Mouse (Mus musculus): ENCODE measurements at regions not wholly inside any gene's neighbourhood (a gene's known extent, or its start where the extent isn't known, plus 50 kb on each side); places are given as distances from the start of the nearest gene placed in this dataset.
A peak's percentile ranks its signal among the peaks of the same experiment; 100 is the strongest.

DNA sequence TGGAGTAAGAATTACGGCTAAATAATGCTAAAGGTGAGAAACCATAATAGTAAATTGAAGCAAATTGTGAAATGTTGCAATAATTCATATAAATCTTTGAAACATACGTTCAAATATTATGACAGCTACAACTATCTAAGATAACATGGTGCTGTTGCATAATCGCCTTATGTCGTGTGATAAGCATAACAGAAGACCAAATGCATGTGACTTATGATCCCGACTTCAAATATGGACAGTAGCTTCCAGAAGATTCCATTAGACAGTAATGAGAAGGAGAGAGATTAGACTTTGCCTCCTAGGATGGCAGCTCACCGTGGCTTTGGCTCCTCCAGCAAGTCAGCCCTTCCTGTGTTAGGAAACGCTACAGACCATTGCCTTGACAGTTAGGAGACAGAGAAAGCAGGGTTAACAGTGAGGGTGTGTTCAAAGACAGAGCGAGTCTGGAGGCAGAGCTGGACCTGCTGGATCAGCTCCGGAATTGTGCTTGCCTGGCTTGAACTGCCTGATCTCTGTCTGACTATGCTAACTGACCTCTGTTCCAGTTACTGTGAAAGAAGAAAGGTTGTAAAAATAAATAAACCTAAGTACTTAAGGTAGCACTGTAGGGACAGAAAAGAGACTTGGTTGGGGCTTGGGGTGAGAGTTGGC is 434.6 kb upstream of the Tle4 start:
- DNase-seq, result no peak

DNA sequence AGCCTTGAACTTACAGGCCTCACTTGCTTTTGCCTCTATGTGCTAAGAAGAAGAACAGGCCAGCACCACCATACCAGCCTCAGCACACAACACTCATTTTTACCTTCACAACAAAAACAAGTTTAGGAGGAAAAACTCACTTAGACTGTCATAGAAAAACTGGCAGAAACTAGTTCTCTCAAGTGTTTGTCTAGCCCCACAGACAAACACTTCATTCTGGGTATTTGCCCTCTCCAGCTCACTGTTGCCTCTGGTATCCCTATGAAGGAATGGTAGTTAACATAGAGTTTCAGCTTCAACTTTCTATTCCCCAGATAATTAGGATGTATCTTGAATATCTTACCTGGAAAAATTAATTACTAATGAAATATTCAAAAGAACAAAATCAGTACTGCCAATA is 433.6 kb upstream of the Tle4 start:
- DNase-seq, result no peak

DNA sequence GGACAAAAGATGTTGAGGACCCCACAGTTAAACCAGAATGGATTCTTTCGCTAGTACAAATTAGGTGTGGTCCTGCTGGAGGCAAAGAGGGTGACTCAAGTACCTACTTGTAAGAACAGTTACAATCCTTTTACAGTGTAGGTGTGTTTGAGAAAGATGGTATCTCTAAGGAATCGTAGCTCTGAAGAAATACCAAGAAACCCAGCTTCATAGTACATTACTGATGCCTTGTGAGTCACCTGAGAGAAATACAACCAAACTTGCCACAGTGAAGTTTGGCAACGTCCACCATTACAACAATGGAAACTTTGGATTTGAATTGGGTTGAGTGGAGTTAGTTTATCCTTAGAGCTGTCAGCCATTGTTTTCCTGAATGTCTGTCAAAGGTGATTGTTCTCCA is 405.7 kb upstream of the Tle4 start:
- no peak for DNase-seq

DNA sequence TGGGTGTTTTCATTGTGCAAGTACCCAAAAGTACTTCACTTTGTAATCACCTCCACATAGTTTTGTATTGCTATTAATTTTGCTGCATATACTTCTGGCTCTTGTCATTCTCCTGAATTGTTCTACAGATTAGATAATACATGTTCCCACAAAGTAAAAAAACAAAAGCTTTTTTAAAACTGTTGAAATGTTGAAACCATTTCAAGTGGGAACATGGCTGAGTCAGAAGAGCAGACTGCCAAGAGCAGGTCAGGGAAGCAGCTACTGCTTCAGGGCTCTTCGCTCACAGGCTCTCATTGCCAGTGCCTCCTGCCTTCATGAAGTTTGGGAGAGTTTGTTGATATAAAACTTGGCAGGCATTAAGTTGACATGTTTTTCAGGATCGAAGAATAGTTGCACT is 395.5 kb upstream of the Tle4 start:
- no peak for DNase-seq

DNA sequence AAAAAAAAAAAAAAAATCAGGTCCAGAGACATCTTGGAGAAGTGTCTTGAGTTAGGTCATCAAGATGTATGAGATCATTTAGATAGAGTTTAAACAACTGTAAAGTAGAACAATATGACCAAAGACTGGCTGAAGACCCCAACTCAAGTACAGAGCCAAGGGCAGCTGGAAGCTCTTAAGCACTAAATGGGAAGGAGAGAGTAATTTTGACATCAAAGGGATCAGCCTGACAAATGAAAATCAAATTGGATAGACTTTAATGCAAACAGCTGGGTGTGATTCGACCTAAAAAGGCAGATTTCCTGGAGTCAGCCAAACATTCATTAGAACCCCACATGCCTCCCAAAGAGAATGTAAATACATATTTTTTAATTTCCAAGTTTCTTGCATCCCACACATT is 372.3 kb upstream of the Tle4 start:
- peak; percentile 43 for DNase-seq

DNA sequence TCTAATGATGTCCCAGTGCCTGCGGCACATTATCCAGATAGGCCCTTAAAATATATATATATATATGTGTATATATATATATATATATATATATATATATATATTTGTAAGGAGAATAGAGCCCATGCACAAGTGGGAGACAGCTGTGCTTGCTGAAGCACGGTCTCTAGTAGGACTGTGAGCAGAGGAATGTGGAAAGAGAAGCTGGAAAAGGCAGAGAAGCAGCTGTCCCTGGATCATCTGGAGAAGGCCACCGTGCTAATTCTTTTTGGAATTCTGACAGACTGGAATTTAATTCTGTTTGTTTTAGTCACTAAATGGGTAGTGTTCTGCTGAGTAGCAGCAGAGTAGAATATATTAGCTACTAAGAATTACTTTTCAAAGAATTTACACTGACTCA is 370.4 kb upstream of the Tle4 start:
- DNase-seq, result no peak

DNA sequence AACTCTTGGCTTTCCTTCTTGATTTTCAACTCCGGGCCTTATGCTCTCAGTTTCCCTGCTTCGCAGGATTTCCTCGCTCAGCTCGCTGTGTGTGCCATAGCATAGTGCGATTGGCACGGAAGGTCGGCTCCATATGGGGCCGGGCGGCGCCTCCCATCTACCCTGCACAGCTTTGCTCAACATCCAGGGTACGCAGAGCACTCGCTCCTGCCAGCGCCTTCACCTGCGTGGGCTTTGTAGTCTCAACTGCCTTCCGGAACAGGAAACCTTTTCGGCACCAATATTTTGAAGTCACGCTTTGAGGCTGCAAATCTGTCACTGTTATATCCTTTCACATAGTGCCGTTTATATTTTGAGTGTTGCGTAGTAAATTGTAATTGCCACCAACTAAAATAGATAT is 359.9 kb upstream of the Tle4 start:
- no peak for DNase-seq

DNA sequence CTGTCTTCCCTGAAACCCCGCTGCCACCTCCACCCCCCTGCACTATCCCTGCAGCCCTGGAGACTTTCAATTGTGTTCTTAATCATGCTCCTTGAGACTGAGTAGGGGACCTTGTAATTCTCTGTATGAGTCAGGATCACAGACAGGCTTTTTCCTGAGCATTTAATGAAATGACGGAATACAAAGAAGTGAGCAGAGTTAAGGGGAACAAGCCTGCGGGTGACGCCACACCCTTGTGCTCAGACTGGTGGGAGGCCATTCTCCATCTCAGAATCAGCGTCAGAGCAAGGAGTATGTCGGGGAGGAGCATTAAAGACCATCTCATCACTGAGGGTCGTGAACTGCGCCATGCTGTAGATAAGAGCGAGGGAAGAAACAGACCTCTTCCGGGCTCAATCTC is 359.3 kb upstream of the Tle4 start:
- DNase-seq, result no peak

DNA sequence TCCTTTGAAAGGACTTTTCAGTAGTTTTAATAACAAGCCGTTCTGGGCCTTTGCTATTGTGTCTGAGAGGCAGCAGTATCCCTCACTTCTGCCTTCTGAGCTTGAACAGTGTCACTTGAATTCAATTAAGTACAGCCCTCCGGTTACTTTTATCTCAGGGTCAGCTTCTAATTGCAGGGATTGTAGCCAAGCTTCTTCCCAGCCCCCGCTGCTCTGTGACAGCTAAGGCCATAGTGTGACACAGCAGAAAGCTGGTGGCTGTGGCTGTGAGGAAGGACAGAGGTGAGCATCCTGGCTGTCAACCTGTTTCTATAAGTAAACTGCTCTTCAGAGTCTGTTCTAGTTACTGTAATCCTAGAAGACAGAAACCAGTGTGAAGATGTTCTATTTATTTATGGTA is 358.5 kb upstream of the Tle4 start:
- DNase-seq, result no peak

DNA sequence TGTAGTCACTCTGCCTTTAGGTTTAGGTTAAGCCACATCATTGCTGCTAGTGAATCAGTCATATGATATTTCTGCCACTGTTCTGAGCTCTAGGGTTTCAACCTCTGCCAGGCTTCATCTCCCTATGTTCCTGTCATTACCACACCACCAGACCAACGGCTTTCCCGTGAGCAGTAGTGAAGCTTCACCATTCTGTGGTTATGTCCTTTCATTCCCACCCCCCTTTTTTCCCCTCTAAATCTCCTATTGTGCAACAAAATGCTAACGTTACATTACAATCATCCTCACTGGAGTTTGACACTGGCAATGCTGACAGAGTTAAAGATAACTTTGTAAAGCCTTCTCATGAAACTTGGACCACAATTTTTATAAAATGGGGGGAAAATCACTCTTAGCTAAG is 358.1 kb upstream of the Tle4 start:
- DNase-seq, result no peak

DNA sequence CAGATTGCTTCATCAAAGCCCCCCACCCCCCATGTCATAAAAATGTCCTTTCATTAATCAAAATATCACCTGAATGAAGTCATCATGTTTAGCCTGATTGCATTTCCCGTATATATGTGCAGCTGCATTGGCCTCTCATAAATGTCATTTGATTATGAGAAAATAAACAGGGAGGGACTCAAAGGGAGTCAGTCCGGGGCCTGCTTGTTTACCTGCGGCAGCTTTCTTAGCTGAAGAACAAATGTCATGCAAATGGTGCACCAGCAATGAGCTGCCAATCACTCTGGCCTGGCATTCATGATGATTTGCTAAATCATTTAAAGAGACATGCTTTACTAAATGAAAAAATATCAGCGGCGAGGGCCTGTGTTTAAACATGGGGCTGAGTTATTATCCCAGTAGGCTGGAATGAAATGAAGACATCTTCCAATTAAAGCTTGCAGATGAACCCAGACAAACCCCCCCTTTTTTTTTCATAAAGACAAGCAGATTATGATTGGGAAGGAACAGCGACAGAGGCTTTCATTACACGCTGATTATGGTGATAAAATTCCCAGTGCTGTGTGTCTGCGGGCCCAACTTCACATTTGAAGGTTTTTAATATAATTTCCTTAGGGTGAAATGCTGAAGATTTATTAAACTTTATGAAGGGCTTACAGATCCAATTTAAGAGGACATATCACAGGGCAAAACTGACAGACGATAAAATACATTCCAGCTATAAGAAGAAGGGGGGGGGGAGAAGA is 342.5 kb upstream of the Tle4 start:
- DNase-seq, result no peak

DNA sequence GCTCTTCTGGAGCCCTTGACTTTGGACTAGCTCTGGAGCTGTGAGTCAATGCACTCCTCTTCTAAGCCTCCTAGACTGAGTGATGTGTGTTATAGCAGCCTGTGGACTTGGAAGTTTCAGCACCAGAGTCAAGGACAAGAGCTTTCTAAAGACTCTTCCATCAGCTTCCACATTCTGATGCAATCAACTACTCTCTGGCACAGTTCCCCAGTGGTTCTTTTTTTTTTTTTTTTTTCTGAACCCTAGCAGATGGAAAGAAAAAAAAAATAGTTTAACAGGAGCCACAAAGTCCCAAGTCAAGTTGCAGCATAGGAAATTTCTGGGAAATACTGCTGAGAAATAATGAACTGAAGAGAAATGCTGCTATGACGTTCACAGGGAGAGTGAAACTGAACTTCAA is 324.4 kb upstream of the Tle4 start:
- no peak for DNase-seq

DNA sequence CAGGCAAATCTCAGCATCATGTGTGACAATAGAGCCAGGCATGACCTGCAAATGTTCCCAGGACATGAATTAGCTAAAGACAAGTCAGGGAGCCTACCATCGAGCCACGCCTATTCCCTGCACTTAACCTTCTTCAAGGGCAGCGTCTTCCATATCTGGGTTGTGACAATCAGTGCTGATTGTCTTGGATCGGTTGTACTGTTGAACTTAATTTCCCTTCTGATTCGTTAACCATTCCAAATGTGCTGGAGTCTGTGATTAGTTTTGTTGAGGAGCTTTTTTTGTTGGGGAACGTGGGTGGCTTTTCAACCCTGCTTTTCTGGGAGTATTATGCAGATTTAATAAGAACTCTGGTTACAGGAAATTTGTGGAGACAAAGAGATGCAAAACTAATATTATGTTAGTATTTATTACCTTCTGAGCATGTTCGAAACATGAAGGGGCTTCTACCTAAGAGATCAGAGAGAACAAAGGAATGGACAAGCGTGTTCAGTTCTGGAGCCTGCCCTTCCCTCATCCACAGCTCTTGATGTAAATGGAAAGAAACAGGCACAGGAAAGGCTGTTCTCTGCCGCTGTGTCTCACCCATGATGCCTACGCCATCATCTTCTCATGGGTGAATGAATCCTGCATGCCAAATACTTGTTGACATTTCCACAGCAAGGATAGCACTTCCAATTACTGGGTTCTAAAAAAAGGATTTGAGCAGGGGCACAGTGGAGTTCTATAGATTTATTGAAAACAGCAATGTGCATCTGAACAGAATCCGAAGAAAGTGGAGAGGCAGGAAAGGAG is 313.4 kb upstream of the Tle4 start:
- DNase-seq, result no peak

DNA sequence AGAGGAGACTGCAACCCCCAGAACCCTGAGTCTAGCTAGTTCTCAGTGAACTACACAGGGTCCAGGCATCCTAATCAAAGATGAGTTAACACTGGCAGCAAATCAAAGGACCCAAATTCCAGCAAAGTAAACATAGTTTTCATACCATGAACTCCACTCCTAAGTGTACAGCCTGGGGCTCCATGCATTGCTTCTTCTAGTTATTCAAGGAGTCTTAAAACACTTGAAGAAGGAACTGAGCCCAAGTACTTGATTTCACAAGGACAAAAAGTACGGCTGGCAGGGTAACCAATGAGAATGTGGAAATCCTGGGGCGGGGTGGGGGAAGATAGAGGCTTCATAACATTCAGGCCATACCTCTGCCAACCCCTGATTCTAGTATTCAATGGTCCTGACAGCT is 297.0 kb upstream of the Tle4 start:
- DNase-seq, result no peak

DNA sequence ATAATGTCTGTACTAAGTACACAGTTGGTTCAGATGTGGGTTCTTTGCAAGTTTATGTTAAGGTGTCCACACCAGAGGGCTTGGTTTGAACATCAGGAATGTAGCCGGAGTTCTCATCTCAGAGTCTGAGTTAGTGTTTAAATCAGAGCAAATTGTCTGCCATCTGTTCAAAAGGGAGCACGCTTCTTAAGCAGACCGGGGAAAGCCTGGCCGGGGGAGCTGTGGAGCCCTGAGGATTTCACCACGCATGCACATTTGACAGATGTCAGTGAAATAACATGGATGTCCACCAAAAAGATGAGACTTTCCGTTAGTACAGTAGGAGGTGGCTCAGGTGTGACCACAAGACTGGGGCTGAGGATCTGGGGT is 294.5 kb upstream of the Tle4 start:
- DNase-seq, result peak; percentile 37

DNA sequence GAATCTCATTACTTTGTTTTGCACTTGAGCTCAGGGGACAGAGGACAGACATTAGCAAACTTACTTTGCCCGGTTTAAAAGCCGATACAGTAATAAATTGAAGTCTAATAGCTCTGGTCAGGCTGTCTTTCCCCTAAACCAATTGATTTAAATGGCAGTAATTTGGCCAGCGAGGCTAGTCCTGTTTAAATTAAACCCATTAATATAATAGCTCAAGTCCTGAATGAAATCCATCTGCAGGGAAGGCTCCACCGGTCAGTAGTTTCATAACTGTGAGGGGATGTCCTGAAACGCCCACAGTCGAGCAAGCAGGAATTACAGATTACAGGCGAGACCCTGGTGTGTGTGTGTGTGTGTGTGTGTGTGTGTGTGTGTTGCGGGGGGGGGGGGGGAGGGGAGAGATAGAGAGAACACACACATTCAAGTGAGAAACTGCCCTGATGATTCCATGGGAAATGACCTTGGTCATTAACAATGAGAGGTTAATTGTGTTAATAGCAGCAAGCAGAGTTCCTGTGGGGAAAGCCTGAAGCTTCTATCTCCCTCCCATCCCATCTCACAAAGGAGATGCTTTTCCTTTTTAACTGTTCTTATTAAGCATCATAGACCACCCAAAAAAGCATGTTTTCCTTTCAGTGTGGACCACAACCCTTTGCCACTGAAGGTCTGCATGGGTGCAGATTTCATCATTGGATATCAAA is 294.0 kb upstream of the Tle4 start:
- DNase-seq, result peak; percentile 57

DNA sequence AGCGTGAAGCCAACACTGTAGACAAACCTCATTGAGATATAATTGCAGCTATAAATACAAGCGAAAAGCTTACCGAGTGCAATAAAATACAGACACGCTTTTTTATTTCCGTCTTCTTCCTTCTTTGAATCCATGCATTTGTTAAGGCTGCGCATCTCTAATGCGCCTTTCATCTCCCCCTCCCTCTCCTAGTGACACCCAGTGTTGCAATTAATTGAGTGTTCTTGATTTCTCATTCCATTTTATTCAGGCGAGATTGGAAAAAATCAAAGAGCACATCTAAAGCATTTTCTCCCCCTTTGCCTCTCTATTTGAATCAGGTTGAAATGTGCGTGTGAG is 293.2 kb upstream of the Tle4 start:
- no peak for DNase-seq

DNA sequence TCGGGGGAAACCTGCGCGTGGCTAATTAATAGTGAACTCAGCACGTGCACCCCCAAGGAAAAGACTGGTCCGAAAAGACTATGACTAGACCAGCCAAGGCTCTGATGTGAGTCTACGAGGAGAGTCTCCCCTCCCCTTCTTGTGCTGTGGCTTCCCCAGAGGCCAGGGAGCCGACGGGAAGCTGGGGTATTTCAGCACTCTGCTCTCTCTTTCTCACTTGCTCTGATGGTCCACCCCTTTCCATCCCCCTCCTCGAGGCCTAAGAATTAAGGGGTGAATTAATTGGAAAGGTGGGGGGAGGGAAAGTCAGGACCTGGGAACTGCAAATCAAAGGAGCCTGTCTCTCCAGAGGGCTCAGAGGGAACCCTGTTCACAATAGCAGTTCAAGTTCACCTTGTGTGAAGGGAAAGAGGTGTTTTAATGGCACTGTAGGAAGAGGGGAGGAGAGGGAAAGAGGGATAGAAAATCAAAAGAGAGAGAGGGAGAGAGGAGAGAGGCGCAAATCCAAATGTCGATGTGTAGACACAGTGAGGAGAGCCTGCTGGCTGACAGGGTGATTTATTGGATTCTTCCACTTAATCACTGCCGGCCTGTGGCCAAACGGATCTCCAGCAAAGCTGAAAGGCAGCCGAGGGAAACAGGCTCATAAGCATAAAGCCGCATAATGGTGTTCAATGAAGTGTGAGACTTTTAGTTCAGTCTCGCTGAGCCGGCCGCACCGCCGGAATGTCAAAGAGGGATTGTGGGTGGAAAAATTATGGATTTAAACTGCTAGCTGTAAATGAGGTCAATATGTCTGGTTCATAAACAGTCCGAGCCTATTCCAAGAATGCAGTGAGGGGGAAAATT is 292.6 kb upstream of the Tle4 start:
- peak; percentile 90 for DNase-seq

DNA sequence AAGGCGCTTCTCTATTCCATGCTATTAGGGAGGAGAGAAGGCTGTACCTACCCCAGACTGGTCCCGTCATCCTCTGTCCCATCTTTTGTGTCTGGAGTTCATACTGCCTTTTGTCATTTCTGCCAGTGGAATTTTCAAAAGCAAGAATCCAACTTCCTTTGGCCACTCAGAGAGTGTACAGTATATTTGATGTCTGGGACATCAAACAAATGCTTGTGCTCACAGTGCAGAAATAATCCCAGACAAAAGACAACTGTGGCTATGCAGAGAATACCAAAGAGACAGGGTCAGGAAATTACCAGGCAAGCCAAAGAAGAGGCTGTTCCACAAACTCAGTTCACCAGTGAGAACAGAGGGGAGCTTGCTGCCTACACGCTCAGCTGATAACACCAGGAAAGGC is 291.9 kb upstream of the Tle4 start:
- no peak for DNase-seq

DNA sequence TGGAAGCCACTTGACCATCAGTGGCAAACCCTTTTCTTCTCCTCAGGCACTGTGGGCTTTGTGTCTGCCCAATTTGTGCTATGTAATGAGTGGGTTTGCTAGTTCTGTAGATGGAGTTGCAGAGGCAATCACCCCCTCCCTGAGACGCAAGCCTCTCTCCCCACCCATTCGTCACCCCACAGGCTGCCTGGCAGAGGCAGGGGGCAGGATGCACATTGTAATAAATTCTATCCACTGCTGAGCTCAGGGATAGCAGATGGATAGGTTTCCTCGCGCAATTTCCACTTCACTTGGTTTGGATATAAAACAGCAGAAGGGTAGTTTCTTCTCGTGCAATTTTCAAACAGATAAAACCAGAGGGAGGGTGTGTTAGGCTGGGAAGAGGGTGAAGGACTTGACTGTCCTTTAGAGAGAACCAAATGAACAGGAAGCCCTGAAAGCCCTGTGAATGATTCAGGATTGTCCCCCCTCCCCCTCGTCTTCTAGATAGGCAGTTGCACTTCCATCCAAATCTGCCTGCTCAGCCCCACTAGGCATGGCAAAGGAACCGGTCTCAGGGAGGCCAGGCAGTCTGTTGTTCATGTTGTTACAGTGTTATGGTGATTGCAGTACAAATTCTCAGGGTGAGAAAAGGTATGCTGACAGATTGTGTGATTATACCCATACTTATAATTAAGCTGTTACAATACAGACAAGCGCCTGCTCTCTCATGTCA is 286.0 kb upstream of the Tle4 start:
- no peak for DNase-seq

DNA sequence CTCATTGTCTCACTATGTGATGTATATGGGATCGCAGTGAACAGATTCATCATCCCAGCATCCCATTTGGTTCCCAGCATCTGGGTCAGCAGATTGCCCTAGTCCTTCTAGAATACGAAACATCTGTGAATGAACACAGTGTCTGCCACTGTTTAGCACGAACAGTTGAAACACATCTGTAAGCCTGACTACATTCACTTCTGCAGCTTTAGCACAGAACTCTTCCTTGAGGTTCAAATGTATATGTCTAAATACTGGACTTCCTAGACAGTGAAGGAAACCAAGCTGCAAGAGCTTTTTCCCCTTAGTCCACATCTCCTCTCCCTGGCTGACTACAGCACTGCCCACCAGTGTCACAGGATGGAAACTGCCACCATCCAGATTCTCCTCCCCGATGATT is 283.0 kb upstream of the Tle4 start:
- DNase-seq, result no peak

DNA sequence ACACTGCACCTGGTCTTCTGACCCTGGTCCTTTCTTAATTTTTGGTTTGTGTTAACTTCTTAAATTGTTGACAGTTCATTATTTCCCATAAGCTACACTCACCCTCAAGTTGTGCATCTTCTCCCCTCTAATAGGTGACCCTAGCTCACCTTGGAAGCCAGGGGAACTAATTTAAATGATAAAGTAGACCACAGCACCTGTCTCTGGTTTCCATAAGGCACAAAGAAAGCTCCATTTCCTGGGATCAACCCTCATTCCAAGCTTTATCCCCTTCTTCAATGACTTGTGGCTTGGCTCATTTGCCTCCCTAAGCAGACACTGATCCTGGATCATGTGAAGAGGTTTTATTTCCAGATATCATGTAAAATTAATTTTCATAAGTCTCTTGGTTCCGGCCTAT is 276.1 kb upstream of the Tle4 start:
- DNase-seq, result no peak

Measured in embryo, embryonic 11 days (tissue).